Mouse (Mus musculus): ENCODE measurements around the gene Guk1.

The Guk1 gene

DNA sequence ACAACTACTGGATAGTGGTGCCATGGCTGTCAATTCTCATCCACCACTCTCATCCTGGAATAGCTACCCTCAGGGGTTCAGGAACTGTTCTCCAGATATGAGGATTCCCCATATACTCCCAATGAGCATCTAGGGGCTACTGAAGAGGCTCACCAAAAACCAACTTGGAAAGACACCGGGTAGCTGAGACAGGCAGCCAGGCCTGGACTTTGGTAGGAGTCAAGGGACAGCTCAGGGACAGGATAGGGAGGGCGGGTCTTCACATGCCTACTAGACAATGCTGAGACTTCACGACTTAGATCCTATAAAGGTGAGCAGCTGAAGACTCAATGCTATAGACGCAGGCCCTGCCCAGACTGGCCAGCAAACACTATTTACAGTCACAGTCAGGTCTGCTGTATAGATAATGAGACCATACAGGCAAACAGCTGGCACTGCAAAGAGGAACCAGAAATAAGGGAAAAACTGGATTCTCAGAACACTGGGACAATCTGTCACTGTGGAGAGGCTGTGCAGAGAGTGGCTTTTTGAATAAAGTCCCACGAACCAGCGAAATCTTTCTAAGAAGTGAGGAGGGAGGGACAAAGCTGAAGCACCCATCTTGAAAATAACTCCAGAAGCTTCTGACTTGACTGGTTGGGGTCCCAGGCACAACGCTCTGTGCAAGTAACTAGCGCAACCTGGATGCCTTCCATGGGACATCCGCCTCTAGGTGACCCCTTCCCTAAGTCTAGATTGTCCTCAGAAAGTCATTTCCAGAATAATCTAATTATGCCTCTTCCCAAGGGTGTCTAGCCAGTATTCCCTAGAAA lies 29.4 kb downstream of the Guk1 start:
- DNase-seq: no peak

DNA sequence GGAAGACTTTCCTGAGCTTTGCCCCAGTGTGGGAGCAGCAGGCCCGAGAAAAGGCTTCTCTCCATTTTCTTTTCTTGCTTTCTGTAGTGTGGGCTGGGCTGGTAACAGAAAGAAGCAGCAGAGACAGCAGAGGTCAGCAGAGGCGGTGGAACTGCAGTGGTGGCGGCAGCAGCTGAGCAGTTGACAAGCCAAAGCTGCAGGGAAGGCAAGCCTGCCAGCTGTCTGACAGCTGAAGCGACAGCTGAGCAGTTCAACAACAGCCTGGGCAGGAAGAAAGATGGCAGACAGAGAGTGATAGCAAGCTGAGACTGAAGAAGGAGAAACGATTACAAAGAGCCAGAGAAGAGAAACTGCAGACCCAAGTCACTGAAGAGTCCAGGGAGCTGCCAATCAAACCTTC lies 30.6 kb downstream of the Guk1 start:
- no peak for DNase-seq

DNA sequence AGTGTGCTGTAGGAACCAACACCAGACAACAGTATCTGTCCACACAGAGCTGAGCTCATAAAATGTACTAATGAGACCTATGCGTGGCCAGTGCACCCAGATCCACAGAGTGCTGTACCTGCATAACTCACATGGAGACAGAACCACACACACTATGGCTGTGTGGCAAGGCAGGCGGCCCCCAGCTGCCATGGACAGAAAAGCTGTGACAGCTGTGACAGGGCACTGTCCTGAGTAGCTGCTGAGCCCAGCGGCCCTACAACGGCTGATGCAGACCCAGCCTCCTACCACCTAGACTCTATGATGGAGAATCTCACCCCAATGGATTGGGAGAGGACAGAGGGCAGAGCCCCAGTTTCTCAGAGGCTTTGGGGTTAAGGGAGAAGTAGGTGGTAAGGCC lies 32.5 kb downstream of the Guk1 start:
- DNase-seq: no peak

DNA sequence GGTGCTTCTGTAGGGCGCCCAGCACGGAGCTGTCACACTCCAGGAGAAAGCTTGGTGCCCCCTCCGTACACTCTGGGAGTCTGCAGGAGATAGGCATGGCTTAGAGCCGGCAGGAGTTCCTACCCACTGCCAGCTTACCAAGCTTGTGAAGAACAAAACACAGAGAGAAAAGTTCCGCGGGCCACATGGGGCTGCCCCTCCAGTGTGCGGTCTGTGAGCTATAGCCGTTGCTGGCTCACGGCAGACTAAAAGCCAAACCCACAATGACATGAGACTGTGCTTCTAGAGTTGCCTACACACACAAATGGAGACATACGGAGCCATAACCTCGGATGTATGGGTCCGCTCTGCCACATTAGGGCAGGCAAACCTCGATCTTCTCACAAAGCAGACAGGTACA lies 32.9 kb downstream of the Guk1 start:
- no peak for DNase-seq

DNA sequence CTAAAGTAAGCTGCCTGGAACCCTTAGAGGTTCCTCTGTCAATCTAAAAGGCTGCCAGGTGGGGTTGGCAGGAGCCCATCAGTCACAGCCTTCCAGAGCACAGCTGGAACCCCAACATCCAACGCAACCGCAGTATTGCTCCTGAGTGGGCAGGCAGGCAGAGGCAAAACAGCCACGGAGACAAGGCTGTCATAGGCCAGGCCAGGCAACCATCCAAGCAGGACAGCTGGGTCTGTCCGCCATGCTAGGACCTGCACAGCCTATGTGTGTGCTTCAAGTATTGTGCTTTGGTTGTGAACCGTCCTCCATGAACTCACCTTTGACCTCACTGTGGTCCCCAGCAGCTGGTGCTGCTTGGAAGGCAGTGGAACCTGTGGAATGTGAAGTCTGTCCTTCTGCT lies 36.1 kb downstream of the Guk1 start:
- no peak for DNase-seq

DNA sequence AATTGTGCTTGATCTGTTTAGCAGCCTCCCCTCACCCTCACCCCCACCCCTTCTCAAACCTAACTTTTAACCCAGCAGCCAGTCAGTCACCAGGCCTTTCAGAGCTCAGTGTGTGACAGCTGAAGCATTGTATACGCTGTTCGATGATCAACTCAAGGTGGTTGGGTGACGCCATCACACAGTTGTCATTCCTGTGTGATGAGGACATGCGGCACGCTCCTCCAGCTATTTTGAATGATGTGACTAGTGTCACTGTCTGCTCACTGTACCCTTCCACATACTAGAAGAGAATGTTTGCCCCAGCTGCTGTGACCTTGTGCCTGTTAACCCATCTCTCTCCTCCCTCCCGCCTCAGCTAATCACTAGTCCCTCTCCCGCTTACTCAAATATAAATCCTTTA lies 37.8 kb downstream of the Guk1 start:
- DNase-seq: no peak

DNA sequence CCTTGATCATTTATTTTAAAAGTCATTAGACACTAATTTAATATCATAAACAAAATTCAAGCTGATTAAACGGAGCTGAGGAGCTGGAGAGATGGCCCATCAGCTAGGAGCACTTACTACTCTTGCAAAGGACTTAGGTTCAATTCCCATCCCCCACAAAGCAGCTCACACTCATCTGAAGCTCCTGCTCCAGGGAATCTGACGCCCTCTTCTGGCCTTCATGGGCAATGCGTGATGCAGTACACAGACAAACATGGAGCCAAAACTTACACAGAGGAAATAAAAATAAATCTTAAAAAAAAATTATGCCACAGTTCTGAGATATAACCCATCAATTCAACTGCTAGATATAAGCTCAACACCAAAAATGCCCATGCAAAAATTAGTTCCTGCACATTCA lies 40.3 kb downstream of the Guk1 start:
- no peak for DNase-seq

DNA sequence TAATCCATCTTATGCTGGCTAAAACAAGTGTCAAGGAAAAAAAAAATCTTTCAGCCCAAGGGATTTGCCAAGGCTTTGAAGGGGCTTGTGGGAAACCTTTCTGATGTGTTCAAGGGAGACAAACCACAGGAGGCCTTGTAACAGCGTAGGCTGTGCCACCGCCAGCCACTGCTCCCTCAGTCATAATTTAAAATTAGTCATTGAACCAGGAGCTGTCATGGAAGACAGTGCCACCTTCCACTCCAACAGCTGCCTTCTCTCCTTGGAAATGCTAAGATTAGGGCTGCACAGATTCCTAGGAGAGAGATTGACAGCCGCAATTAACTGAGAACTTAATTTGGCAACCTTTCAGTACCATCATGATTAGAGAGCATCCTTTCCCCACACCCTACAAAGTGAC lies 42.7 kb downstream of the Guk1 start:
- no peak for DNase-seq

DNA sequence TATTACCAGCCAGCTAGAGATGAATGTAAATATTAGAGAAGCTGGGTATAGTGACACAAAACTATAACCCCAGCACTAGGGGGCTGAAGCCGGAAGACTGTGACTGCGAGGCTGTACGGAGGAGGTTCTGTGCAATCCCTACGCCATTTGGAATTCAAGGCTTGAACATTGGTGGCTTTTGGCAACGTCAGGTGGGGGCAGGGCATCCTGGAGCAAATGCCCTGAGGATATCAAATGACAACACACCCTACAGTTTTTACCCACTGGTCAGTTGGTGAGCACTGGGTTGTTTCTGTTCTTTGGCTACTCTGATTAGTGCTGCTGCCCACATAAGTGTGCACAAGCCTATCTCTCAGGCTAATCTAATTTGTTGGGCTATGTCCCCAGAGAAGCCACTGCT lies 49.0 kb downstream of the Guk1 start:
- DNase-seq: no peak

DNA sequence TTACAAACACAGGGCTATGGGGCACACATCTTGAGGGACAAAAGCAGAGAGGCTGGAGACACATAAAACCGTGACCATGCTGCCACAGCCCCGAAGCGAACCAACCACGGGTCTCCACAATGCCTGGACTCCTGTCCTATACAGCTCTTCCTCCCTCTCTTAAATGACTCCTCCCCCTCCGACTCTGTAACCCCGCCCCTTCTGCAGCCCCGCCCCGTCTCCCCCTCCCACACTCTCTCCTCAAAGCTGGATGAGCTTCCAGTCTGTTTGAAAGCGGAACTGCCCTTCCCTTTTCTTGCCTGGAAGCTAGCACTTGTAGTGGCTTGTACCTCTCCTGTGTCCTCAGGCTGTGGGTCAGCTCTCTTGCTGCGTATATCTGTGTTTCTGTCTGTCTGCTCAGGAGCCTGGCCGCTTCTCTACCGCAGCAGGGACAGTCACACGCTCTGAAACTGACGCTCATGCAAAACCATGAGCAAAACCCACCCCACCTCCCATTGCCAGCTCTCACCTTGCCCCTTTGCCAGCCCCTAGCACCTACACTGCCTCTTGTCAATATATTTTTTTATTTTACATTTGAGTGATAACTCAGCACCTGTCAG lies 50.1 kb downstream of the Guk1 start:
- DNase-seq: no peak

DNA sequence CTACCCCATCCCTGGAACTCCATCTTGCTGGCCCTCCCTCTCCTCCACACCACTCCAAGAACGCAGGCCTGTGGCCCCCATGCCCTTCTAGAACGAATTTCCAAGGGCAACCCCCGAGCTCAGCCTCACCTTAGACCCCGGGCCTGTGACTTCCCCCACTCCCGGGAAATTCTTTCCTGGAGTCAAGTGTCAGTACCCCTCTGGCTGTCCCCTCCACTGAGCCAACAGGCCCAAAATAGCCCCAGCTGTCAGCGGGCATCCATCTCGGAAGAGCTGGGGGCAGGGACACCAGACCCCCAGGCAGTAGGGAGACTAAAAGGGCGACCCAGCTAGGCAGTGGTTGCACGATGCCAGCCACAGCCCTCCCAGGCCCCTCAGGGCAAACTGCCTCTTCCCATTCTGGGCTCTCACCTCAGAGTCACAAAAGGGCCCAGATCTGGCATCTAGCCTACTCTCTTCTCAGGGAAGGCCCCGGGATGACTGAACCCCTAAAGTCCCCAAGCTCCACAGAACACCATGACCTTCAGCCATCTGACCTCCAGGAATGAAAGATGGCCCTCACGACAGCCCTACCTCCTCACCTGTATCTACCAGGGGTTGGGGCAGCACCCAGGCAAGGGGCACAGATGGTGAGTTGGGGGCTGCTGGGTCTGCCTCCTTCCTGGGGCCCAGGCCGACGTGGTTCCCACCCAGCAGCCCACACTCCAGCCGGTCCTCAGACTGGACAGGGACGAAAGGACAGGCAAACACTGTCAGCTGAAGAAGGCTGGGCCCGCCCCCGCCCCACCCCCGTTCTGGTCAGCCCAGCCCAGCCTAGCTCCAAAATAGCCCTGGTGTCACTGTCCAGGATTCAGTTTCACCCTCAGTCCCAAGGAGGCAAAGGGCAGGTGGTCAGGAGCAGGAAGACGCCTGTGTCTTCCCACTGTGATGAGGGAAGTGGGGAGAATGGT lies 53.2 kb downstream of the Guk1 start:
- no peak for DNase-seq

DNA sequence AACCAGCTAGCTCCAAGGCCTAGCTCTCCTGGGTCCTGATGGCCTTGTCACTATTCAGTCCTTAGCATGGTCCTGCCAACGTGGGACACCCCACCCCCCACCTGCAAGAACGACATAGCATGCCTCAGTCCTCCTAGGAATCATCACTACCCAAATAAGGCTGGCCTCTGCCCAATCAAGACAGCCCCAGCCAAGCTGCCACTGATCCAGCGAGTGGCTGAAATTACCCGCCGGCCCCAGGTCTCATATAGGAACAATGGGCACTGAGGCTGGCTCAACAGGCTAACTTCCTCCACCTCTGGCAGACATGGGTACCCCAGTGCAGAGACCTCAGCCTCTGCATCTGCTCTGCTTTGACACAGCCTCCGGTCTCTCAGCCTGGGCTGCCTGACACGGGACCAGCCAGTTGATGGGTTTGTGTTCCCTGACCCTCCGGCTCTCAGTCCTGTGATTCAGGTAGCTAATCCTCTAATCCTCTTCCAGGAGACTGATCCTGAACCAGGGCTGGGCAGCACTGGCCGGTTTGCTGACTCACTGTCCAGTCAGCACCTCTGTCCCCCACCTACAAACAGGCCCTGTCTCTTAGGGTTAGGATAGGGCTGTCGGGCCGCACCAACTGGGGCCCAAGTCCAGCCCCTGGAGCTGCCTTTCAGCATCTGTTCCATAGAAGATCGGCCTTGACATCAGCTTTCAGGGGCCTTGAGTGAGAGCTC lies 54.9 kb downstream of the Guk1 start:
- no peak for DNase-seq

DNA sequence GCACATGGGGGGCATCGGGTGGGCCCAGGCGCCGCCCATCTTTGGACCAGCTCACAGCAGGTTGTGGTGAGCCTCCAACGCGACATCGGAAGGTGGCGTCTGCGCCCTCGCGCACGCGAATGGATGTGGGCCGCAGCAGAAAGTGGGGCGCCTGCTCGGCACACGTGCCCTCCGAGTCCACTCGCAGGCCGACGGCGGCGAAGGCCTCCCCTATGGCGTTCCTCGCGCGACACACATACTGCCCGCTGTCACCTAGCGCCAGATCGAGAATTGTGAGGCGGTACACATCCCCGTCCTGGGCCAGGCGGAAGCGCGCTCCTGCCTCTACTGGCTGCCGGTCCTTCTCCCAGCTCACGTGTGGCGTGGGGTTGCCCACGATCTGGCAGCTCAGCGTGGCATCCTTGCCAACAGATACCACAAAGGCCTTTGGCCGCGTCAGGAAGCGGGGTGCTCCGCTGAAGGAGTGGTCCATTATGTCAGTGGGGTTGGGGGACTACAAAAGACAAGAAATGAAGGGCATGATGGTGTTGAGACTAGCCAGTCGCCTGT lies 56.0 kb downstream of the Guk1 start, which contains the start of gene Obscn:
Gene Obscn, minus strand, starts transcription at position 499 of the 549 bp plus-strand sequence.
- no peak for DNase-seq

DNA sequence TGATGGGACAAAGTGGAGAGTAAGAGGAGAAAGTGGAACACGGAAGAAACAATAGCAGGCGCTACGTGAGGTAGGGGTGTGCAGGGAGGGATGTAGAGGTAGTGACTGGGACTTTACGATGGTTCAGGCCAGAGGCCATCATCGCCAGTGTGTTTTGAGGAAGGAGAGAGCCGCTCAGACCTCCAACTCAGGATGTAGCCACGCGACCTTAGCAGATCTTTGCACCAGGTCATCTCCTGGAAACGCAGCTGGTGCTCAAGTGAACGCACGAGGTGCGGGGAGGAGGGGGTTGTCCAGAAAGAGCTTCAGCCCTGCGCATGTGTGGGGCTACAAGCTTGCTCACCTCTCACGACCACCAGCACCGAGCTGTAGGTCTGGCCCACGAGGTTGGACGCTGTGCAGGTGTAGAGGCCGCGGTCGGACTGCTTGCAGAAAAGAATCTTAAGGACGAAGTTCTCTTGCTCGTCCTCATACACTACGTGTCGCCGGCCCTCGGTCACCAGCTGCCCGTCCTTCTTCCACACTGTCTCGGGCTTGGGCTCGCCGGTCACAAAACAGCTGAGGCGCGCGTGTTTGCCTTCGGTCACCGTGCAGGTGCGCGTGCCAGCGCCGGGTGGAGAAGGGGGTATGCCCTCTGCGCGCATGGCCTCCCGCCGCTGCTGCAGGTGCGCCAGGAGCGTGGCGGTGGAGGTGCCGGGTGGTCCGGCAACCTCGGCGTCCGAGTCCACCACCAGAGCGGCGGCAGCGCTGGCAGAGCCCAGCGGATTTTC lies 56.8 kb downstream of the Guk1 start:
- DNase-seq: no peak

DNA sequence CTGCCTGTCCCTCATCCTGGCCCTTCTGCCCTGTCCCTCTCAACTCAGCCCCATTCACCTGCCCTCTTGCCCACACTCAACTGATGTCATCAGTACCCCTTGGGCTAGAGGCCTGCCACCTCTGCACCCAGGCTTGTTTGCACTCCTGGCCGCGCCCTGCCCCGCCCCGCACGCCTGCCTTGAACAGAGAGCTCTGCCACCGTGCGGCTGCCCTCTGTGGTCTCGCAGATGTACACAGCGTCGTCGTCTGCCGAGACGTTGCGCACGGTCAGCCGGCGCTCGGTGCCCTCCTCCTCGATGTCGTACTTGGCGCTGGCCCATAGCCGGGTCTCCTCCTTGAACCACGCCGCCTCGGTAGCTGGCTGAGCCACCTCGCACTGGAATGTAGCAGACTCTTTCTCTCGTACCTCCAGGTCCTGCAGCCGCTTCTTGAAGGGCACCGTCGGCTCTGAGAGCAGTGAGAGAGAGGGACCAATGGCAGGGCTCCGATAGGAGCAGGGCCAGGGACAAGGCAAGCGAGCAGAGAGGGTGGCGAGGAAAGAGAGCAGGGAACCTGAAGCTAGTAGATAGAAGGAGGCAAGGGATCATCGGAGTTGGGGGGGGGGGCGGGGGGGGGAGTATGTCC lies 57.5 kb downstream of the Guk1 start:
- DNase-seq: no peak
